Mouse (Mus musculus) G1E (cell line): ENCODE data around the gene Acaca.
A peak's percentile ranks its signal among the peaks of the same experiment; 100 is the strongest.

Experiments
- CTCF ChIP-seq: IDR thresholded peaks from 2 replicates; pipeline ENCODE4 v1.5.1; 2012; ENCODE audit warnings: low read depth, low read length, inconsistent platforms, mixed read lengths
- GATA1 ChIP-seq: IDR thresholded peaks from 2 replicates; pipeline ENCODE4 v1.6.1; 2012; ENCODE audit warnings: borderline replicate concordance, low read length, inconsistent platforms, mixed read lengths
- POLR2AphosphoS5 ChIP-seq: IDR thresholded peaks from 2 replicates; pipeline ENCODE4 v1.6.1; 2012; ENCODE audit warnings: low read depth, low read length, inconsistent platforms; ENCODE audit not compliant: insufficient replicate concordance

DNA sequence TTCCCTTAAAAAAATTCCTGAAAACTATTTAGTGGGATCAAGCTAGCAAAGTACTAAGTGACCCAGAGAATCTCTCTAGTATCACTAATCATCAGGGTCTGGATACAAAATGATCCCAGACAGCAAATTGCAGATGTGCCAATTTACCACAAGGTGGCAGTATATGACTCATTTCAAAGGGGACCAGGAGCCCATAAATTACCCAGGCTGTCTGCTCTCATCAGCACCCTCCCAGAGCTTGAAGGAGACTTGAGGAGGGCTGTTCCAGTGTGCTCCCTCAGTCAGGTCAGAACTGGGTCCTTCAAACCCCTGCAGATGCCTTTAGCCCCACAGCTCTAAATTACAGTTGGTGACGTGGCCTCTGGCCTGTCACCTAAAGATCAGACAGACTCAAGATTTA is 300.1 kb downstream of the Acaca start:
- TF ChIP-seq CTCF: peak; percentile 61
- TF ChIP-seq GATA1: no peak
- no peak for TF ChIP-seq POLR2AphosphoS5
